In genomic region chr16:48865004-48865403, GRCm38 (mm10) we compare ENCODE assay signal across 28 mouse cellular contexts. TPM values are rescaled to one million over a fixed set of nuclear protein-coding genes. Genes with fewer than 3 reads are reported as not detected.
A peak's percentile ranks its signal among the peaks of the same experiment; 100 is the strongest.
DNase-seq lines count a peak whose midpoint lies in the region; ATAC-seq and TF ChIP-seq lines count a peak whose summit lies in the region.
"Not testable (repeated sequence)": the region's sequence is repeated elsewhere in the genome, so short reads cannot be mapped to it uniquely, and the experiment has no call there.
"Had no signal": no experiment of that assay in that cellular context is flagged by ENCODE, and none has a peak within 500 bp of the region (broad histone marks: within the 10 kb centered on the region; RNA-seq: fewer than 3 reads in every experiment).

No protein-coding gene starts in this region.

- DNase-seq in 416B (ENCODE audit: low read depth): peak; percentile 92
- DNase-seq in adrenal gland, postnatal 36 days: peak; percentile 2
- DNase-seq in gastrocnemius, postnatal 25 days: peak; percentile 12
- peak; percentile 0 to 1 for DNase-seq in heart, postnatal 14 days
- peak; percentile 8 for DNase-seq in liver, adult 2 months (ENCODE audit: extremely low read depth, low read depth, low spot score)
- DNase-seq in thymus, postnatal 0 days (ENCODE audit: low spot score): peak; percentile 7

- not testable (repeated sequence) for H3K4me1 ChIP-seq in liver, adult 2 months (ENCODE audit: control insufficient read depth, insufficient read depth, low read length)

- not testable (repeated sequence) for H3K9ac ChIP-seq in liver, adult 2 months (ENCODE audit: low read depth, low read length)

- H3K4me3 ChIP-seq in liver, adult 2 months (ENCODE audit: insufficient read depth, low read depth, low read length): not testable (repeated sequence)

- H3K79me2 ChIP-seq in liver, adult 2 months (ENCODE audit: control insufficient read depth, insufficient read depth, low read length): not testable (repeated sequence)

- ATAC-seq in monocyte, adult 5-6 weeks (replicated peaks; ENCODE audit: insufficient number of reproducible peaks, low FRiP score, low TSS enrichment, poor library complexity, severe bottlenecking): peak; percentile 59; the same call in 1 of the 2 replicates

- H3K27me3 ChIP-seq in liver, adult 2 months (ENCODE audit: control insufficient read depth, insufficient read depth, low read length): not testable (repeated sequence)

- not testable (repeated sequence) for TF ChIP-seq CTCF in liver, adult 2 months (IDR thresholded peaks at IDR 0.05; ENCODE audit: low read depth, low read length)

- TF ChIP-seq POLR2A in liver, adult 2 months (IDR thresholded peaks at IDR 0.05; ENCODE audit: extremely low read depth, insufficient read depth, low read length): not testable (repeated sequence)

- WGBS in liver, adult 2 months: 100% methylated on average over 1 of the region's 1 CpGs

- not testable (repeated sequence) for H3K36me3 ChIP-seq in liver, adult 2 months (ENCODE audit: control insufficient read depth, insufficient read depth, low read length)

- H3K27ac ChIP-seq in liver, adult 2 months (replicated peaks; ENCODE audit: insufficient read depth, low read depth, low read length): not testable (repeated sequence)

- intact Hi-C loops in heart, postnatal 14 days (cut with DNase I): not testable (repeated sequence)

RNA-seq across cellular contexts. Expression of gene Retnlg, which starts 7.4 kb away (rescaled TPM):
- under 1 TPM in 1 of 2 experiments, not detected in 1; 0.76 TPM for total RNA-seq in adrenal gland, postnatal 36 days (2021)
- not detected for total RNA-seq in gastrocnemius, postnatal 25 days (2021)
- 1 to 10 TPM; 1.1 to 1.2 TPM for total RNA-seq in heart, postnatal 14 days (2021)
- 0.74 TPM in 1 of 2 replicates, not detected in the other for total RNA-seq in liver, adult 2 months (2014; rRNA removed)
- polyA plus RNA-seq in liver, adult 2 months (2012; rRNA removed): 0.42 and 0.75 TPM in 2 replicates
- 1,186 to 1,217 TPM in 2 of 3 replicates, not detected in the other for total RNA-seq in monocyte, adult 5-6 weeks (2017)
- polyA plus RNA-seq in thymus, postnatal 0 days (2015; fragmentation: Nextera tagmentation; extraction: Ambion mirVana): 1.1 and 4.6 TPM in 2 replicates
- total RNA-seq: adrenal gland, adult 18-20 months; gastrocnemius, postnatal 36 days; layer of hippocampus, adult 18-20 months; layer of hippocampus, postnatal 10 days; left cerebral cortex, adult 18-20 months; left cerebral cortex, postnatal 14 days; megakaryocyte-erythroid progenitor cell, adult 5-6 weeks had no signal
- polyA plus RNA-seq: embryonic facial prominence, embryonic 11.5 days; forebrain, embryonic 13.5 days; heart, embryonic 14.5 days; kidney, embryonic 14.5 days; limb, embryonic 11.5 days; neural tube, embryonic 14.5 days had no signal

RNA-seq across cellular contexts. Expression of gene Retnla, which starts 22.7 kb away (rescaled TPM):
- total RNA-seq in adrenal gland, postnatal 36 days (2021): 10 to 100 TPM; 10.9 to 30.4 TPM
- total RNA-seq in gastrocnemius, postnatal 25 days (2021): 1 to 10 TPM; 2.0 to 8.2 TPM
- total RNA-seq in heart, postnatal 14 days (2021): 1 to 10 TPM; 3.7 to 6.8 TPM
- 0.18 TPM in 1 of 2 replicates, not detected in the other for total RNA-seq in liver, adult 2 months (2014; rRNA removed)
- polyA plus RNA-seq in liver, adult 2 months (2012; rRNA removed): not detected in 2 replicates
- 1.3 to 4.8 TPM in 2 of 3 replicates, not detected in the other for total RNA-seq in monocyte, adult 5-6 weeks (2017)
- 7.2 and 11.2 TPM in 2 replicates for polyA plus RNA-seq in thymus, postnatal 0 days (2015; fragmentation: Nextera tagmentation; extraction: Ambion mirVana)
- total RNA-seq: layer of hippocampus, adult 18-20 months; layer of hippocampus, postnatal 10 days; left cerebral cortex, adult 18-20 months; megakaryocyte-erythroid progenitor cell, adult 5-6 weeks had no signal
- polyA plus RNA-seq: cerebellum, adult 2 months; embryonic facial prominence, embryonic 11.5 days; forebrain, embryonic 13.5 days; heart, embryonic 14.5 days; hindbrain, embryonic 13.5 days; intestine, embryonic 16.5 days; kidney, embryonic 14.5 days; limb, embryonic 11.5 days; liver, embryonic 15.5 days; midbrain, embryonic 13.5 days; neural tube, embryonic 14.5 days; stomach, postnatal 0 days had no signal

RNA-seq across cellular contexts. Expression of gene Retnlb, which starts 48.3 kb away (rescaled TPM):
- not detected for total RNA-seq in adrenal gland, postnatal 36 days (2021)
- total RNA-seq in gastrocnemius, postnatal 25 days (2021): not detected
- total RNA-seq in heart, postnatal 14 days (2021): not detected
- total RNA-seq in liver, adult 2 months (2014; rRNA removed): not detected in 2 replicates
- not detected in 2 replicates for polyA plus RNA-seq in liver, adult 2 months (2012; rRNA removed)
- total RNA-seq in monocyte, adult 5-6 weeks (2017): not detected in 3 replicates
- polyA plus RNA-seq in thymus, postnatal 0 days (2015; fragmentation: Nextera tagmentation; extraction: Ambion mirVana): 0.51 and 0.55 TPM in 2 replicates
- total RNA-seq: adrenal gland, adult 18-20 months; adrenal gland, postnatal 4 days; gastrocnemius, postnatal 36 days; heart, postnatal 36 days; layer of hippocampus, adult 18-20 months; layer of hippocampus, postnatal 10 days; left cerebral cortex, adult 18-20 months; left cerebral cortex, postnatal 14 days; megakaryocyte-erythroid progenitor cell, adult 5-6 weeks had no signal
- polyA plus RNA-seq: cerebellum, adult 2 months; embryonic facial prominence, embryonic 11.5 days; forebrain, embryonic 13.5 days; heart, embryonic 14.5 days; hindbrain, embryonic 13.5 days; intestine, embryonic 16.5 days; kidney, embryonic 14.5 days; limb, embryonic 11.5 days; liver, embryonic 15.5 days; midbrain, embryonic 13.5 days; neural tube, embryonic 14.5 days; stomach, postnatal 0 days had no signal

Comparison
In these comparisons a context has a peak if more than half of its experiments do, and no peak if none do; other contexts are left out.
1. DNase-seq: peak in every context shown above with its lines; median percentile 92 in 416B; 12 in gastrocnemius, postnatal 25 days; 8 in liver, adult 2 months; 7 in thymus, postnatal 0 days; 2 in adrenal gland, postnatal 36 days; 0 in heart, postnatal 14 days.